Mouse (Mus musculus) layer of hippocampus, postnatal 14 days (tissue): ENCODE results near the gene Themis3. TPM values are rescaled to one million over a fixed set of nuclear protein-coding genes. Genes with fewer than 3 reads are reported as not detected.

Source experiments
- total RNA-seq, 2 experiments: library from RNA; stranded (reverse); gene quantifications; 2 replicates each; pipeline ENCODE4 v1.2.3; 2021

Gene Themis3
- total RNA-seq, 2 experiments from 2014 or later: not detected

Other genes starting within 250 kb of the Themis3 start
- 10 to 100 TPM; 25.8 to 26.0 TPM for gene Mtcl1, start 144.9 kb downstream of the Themis3 start, total RNA-seq
- 100 to 1,000 TPM; 121 to 126 TPM for gene Rab12, start 74.9 kb downstream of the Themis3 start, total RNA-seq